ENCODE assay signal across 8 mouse cellular contexts in genomic region chr19:6942764-6943163, GRCm38 (mm10). TPM values are rescaled to one million over a fixed set of nuclear protein-coding genes. Genes with fewer than 3 reads are reported as not detected.
DNase-seq lines count a peak whose midpoint lies in the region; ATAC-seq and TF ChIP-seq lines count a peak whose summit lies in the region.

No protein-coding gene starts in this region.

- ATAC-seq in embryonic facial prominence, embryonic 12.5 days (ENCODE audit: insufficient number of reproducible peaks, insufficient read depth, low FRiP score, low TSS enrichment) = no peak
- peak; percentile 5; the same call in 1 of the 2 replicates for ATAC-seq in hindbrain, embryonic 16.5 days
- ATAC-seq in midbrain, postnatal 0 days (ENCODE audit: low FRiP score) = no peak

- H3K27me3 ChIP-seq in embryonic facial prominence, embryonic 12.5 days = no peaks in the 10 kb centered on the region
- H3K27me3 ChIP-seq in hindbrain, embryonic 16.5 days (replicated peaks; ENCODE audit: control insufficient read depth, insufficient read depth, low read length) = no peaks in the 10 kb centered on the region
- H3K27me3 ChIP-seq in midbrain, postnatal 0 days (ENCODE audit: insufficient read depth, low read length) = no peaks in the 10 kb centered on the region

- 30% methylated on average over 5 of the region's 5 CpGs for WGBS in embryonic facial prominence, embryonic 12.5 days
- WGBS in hindbrain, embryonic 16.5 days = 23% methylated on average over 5 of the region's 5 CpGs
- 25% methylated on average over 5 of the region's 5 CpGs for WGBS in midbrain, postnatal 0 days

- peak overlapping the region; percentile 92 for H3K4me3 ChIP-seq in left cerebral cortex, adult 2 months
- peak overlapping the region; percentile 69 for H3K4me3 ChIP-seq in embryonic facial prominence, embryonic 12.5 days
- H3K4me3 ChIP-seq in hindbrain, embryonic 16.5 days (ENCODE audit: low read length) = peak overlapping the region; percentile 86
- peak overlapping the region; percentile 92 for H3K4me3 ChIP-seq in midbrain, postnatal 0 days (ENCODE audit: low read depth, low read length)

- intact Hi-C loops in left cerebral cortex, adult 2 months (cut with DNase I) = loop anchor here (1.0 to 5.0 kb wide), 2 partner anchors 8 to 35 kb away; partner anchors contain the start of gene Plcb3

- peak overlapping the region; percentile 97 for H3K27ac ChIP-seq in left cerebral cortex, adult 2 months
- H3K27ac ChIP-seq in embryonic facial prominence, embryonic 12.5 days = peak overlapping the region; percentile 89
- H3K27ac ChIP-seq in hindbrain, embryonic 16.5 days (ENCODE audit: low read depth, low read length) = peak overlapping the region; percentile 97
- peak overlapping the region; percentile 95 for H3K27ac ChIP-seq in midbrain, postnatal 0 days (ENCODE audit: low read depth, low read length)

- DNase-seq in left cerebral cortex, adult 2 months (ENCODE audit: extremely low spot score in 1 of 2, low spot score in 2 of 2) = no peak
- DNase-seq in left cerebral cortex, adult 8-10 months (ENCODE audit: low spot score in 2 of 2) = no peak
- no peak for DNase-seq in midbrain, postnatal 0 days (ENCODE audit: low spot score)
- DNase-seq in frontal cortex, adult 2 months (ENCODE audit: extremely low spot score in 1 of 2, low spot score in 1 of 2) = no peak
- DNase-seq in adrenal gland, postnatal 36 days = no peak
- DNase-seq in embryo, embryonic 10.5 days (ENCODE audit: low spot score) = no peak

- no peaks in the 10 kb centered on the region for H3K9me3 ChIP-seq in embryonic facial prominence, embryonic 12.5 days
- H3K9me3 ChIP-seq in hindbrain, embryonic 16.5 days (ENCODE audit: control insufficient read depth, low read length) = no peaks in the 10 kb centered on the region
- H3K9me3 ChIP-seq in midbrain, postnatal 0 days (ENCODE audit: low read length) = no peaks in the 10 kb centered on the region

- peaks cover 16% of the 10 kb centered on the region for H3K4me1 ChIP-seq in embryonic facial prominence, embryonic 12.5 days
- peaks cover 35% of the 10 kb centered on the region for H3K4me1 ChIP-seq in hindbrain, embryonic 16.5 days (ENCODE audit: control insufficient read depth, insufficient read depth, low read depth, low read length)
- H3K4me1 ChIP-seq in midbrain, postnatal 0 days (ENCODE audit: insufficient read depth, low read length) = peaks cover 19% of the 10 kb centered on the region

- peak overlapping the region; percentile 95 for H3K4me2 ChIP-seq in embryonic facial prominence, embryonic 12.5 days (replicated peaks)
- H3K4me2 ChIP-seq in hindbrain, embryonic 16.5 days (ENCODE audit: low read length) = peak overlapping the region; percentile 76
- H3K4me2 ChIP-seq in midbrain, postnatal 0 days (ENCODE audit: low read depth, low read length, poor library complexity, severe bottlenecking) = peak overlapping the region; percentile 100

- H3K36me3 ChIP-seq in embryonic facial prominence, embryonic 12.5 days = peaks cover 8% of the 10 kb centered on the region; the same call in 1 of the 2 replicates
- H3K36me3 ChIP-seq in hindbrain, embryonic 16.5 days (ENCODE audit: control insufficient read depth, insufficient read depth, low read length) = no peaks in the 10 kb centered on the region; the same call in 1 of the 2 replicates
- H3K36me3 ChIP-seq in midbrain, postnatal 0 days (ENCODE audit: insufficient read depth, low read length) = peaks cover 7% of the 10 kb centered on the region

- peak overlapping the region; percentile 88 for H3K9ac ChIP-seq in embryonic facial prominence, embryonic 12.5 days
- peak overlapping the region; percentile 95 for H3K9ac ChIP-seq in hindbrain, embryonic 16.5 days (ENCODE audit: low read depth, low read length)
- H3K9ac ChIP-seq in midbrain, postnatal 0 days (replicated peaks; ENCODE audit: low read length, poor library complexity, severe bottlenecking) = peak overlapping the region; percentile 89

- no peak for TF ChIP-seq CTCF in left cerebral cortex, adult 2 months (IDR thresholded peaks at IDR 0.05)
- TF ChIP-seq CTCF in midbrain, postnatal 0 days (IDR thresholded peaks at IDR 0.05) = no peak

RNA-seq across cellular contexts. Expression of gene Gpr137, which starts 0.5 kb away (rescaled TPM):
- 100 to 1,000 TPM in 1 of 2 experiments, 10 to 100 TPM in 1; 97.3 to 104 TPM for total RNA-seq in left cerebral cortex, adult 2 months (2021)
- total RNA-seq in left cerebral cortex, adult 8-10 months (2022) = 100 to 1,000 TPM; 101 to 106 (median 104) TPM
- 28.4 and 32.7 TPM in 2 replicates for polyA plus RNA-seq in embryonic facial prominence, embryonic 12.5 days (2016; fragmentation: Nextera tagmentation; extraction: Ambion mirVana)
- 67.1 and 77.6 TPM in 2 replicates for polyA plus RNA-seq in hindbrain, embryonic 16.5 days (2015; fragmentation: Nextera tagmentation; extraction: Ambion mirVana)
- 88.5 and 101 TPM in 2 replicates for total RNA-seq in midbrain, postnatal 0 days (2014; rRNA removed)
- 77.6 and 78.8 TPM in 2 replicates for polyA plus RNA-seq in midbrain, postnatal 0 days (2015; fragmentation: Nextera tagmentation; extraction: Ambion mirVana)
- polyA plus RNA-seq in frontal cortex, adult 2 months (2012; rRNA removed) = 105 TPM in 2 replicates
- total RNA-seq in adrenal gland, postnatal 36 days (2021) = 10 to 100 TPM; 49.1 to 49.9 TPM

RNA-seq across cellular contexts. Expression of gene Bad, which starts 1.1 kb away (rescaled TPM):
- total RNA-seq in left cerebral cortex, adult 2 months (2021) = 10 to 100 TPM; 34.8 to 36.2 TPM
- 10 to 100 TPM; 34.6 to 44.9 (median 37.6) TPM for total RNA-seq in left cerebral cortex, adult 8-10 months (2022)
- 75.0 and 77.6 TPM in 2 replicates for polyA plus RNA-seq in embryonic facial prominence, embryonic 12.5 days (2016; fragmentation: Nextera tagmentation; extraction: Ambion mirVana)
- 96.0 and 109 TPM in 2 replicates for polyA plus RNA-seq in hindbrain, embryonic 16.5 days (2015; fragmentation: Nextera tagmentation; extraction: Ambion mirVana)
- total RNA-seq in midbrain, postnatal 0 days (2014; rRNA removed) = 50.3 and 55.9 TPM in 2 replicates
- polyA plus RNA-seq in midbrain, postnatal 0 days (2015; fragmentation: Nextera tagmentation; extraction: Ambion mirVana) = 91.6 and 104 TPM in 2 replicates
- 55.1 and 65.8 TPM in 2 replicates for polyA plus RNA-seq in frontal cortex, adult 2 months (2012; rRNA removed)
- total RNA-seq in adrenal gland, postnatal 36 days (2021) = 10 to 100 TPM; 48.6 to 54.5 TPM

RNA-seq across cellular contexts. Expression of gene Kcnk4, which starts 8.4 kb away (rescaled TPM):
- total RNA-seq in left cerebral cortex, adult 2 months (2021) = 10 to 100 TPM; 39.1 to 39.2 TPM
- total RNA-seq in left cerebral cortex, adult 8-10 months (2022) = 10 to 100 TPM; 25.0 to 31.5 (median 25.7) TPM
- 0.62 and 0.65 TPM in 2 replicates for polyA plus RNA-seq in embryonic facial prominence, embryonic 12.5 days (2016; fragmentation: Nextera tagmentation; extraction: Ambion mirVana)
- polyA plus RNA-seq in hindbrain, embryonic 16.5 days (2015; fragmentation: Nextera tagmentation; extraction: Ambion mirVana) = 14.4 and 19.1 TPM in 2 replicates
- 7.9 and 13.6 TPM in 2 replicates for total RNA-seq in midbrain, postnatal 0 days (2014; rRNA removed)
- polyA plus RNA-seq in midbrain, postnatal 0 days (2015; fragmentation: Nextera tagmentation; extraction: Ambion mirVana) = 17.8 and 18.0 TPM in 2 replicates
- polyA plus RNA-seq in frontal cortex, adult 2 months (2012; rRNA removed) = 22.3 and 30.5 TPM in 2 replicates
- total RNA-seq in adrenal gland, postnatal 36 days (2021) = under 1 TPM; 0.16 to 0.20 TPM

RNA-seq across cellular contexts. Expression of gene Catsperz, which starts 17.6 kb away (rescaled TPM):
- 10 to 100 TPM; 23.1 TPM for total RNA-seq in left cerebral cortex, adult 2 months (2021)
- 10 to 100 TPM; 15.5 to 18.5 (median 16.6) TPM for total RNA-seq in left cerebral cortex, adult 8-10 months (2022)
- 1.2 and 1.7 TPM in 2 replicates for polyA plus RNA-seq in embryonic facial prominence, embryonic 12.5 days (2016; fragmentation: Nextera tagmentation; extraction: Ambion mirVana)
- polyA plus RNA-seq in hindbrain, embryonic 16.5 days (2015; fragmentation: Nextera tagmentation; extraction: Ambion mirVana) = 2.9 and 3.3 TPM in 2 replicates
- total RNA-seq in midbrain, postnatal 0 days (2014; rRNA removed) = 0.52 and 1.1 TPM in 2 replicates
- polyA plus RNA-seq in midbrain, postnatal 0 days (2015; fragmentation: Nextera tagmentation; extraction: Ambion mirVana) = 2.1 and 3.0 TPM in 2 replicates
- polyA plus RNA-seq in frontal cortex, adult 2 months (2012; rRNA removed) = 11.9 and 16.0 TPM in 2 replicates
- total RNA-seq in adrenal gland, postnatal 36 days (2021) = not detected

RNA-seq across cellular contexts. Expression of gene Esrra, which starts 21.2 kb away (rescaled TPM):
- 10 to 100 TPM; 66.8 to 69.2 TPM for total RNA-seq in left cerebral cortex, adult 2 months (2021)
- 10 to 100 TPM; 60.5 to 66.0 (median 63.4) TPM for total RNA-seq in left cerebral cortex, adult 8-10 months (2022)
- polyA plus RNA-seq in embryonic facial prominence, embryonic 12.5 days (2016; fragmentation: Nextera tagmentation; extraction: Ambion mirVana) = 9.5 and 10.9 TPM in 2 replicates
- polyA plus RNA-seq in hindbrain, embryonic 16.5 days (2015; fragmentation: Nextera tagmentation; extraction: Ambion mirVana) = 17.7 and 17.8 TPM in 2 replicates
- 31.6 and 40.7 TPM in 2 replicates for total RNA-seq in midbrain, postnatal 0 days (2014; rRNA removed)
- polyA plus RNA-seq in midbrain, postnatal 0 days (2015; fragmentation: Nextera tagmentation; extraction: Ambion mirVana) = 7.2 and 7.3 TPM in 2 replicates
- 67.7 and 70.5 TPM in 2 replicates for polyA plus RNA-seq in frontal cortex, adult 2 months (2012; rRNA removed)
- 10 to 100 TPM; 33.6 to 50.9 TPM for total RNA-seq in adrenal gland, postnatal 36 days (2021)
